In the genomic region with DNA sequence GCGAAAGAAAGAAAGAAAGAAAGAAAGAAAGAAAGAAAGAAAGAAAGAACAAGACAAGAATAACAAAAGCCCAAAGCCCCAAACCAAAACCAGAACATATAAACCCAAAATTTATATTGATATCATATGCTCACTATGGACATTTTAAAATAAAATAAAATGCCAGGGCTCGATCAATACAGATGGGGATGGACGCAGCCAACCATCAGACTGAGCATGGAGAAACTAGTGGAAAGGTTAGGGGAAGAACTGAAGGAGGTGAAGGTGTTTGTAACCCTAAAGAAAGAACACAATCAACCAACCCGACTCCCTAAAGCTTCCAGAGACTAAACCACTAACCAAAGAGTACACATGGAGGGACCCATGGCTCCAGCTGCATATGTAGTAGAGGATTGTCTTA, we compare ENCODE assay signal across 20 mouse cellular contexts. TPM values are rescaled to one million over a fixed set of nuclear protein-coding genes. Genes with fewer than 3 reads are reported as not detected.
DNase-seq lines count a peak whose midpoint lies in the region; ATAC-seq lines count a peak whose summit lies in the region.
"Had no signal": no experiment of that assay in that cellular context is flagged by ENCODE, and none has a peak within 500 bp of the region (broad histone marks: within the 10 kb centered on the region; RNA-seq: fewer than 3 reads in every experiment).

No protein-coding gene starts in this region.

- no peak for DNase-seq in forebrain, embryonic 11.5 days (ENCODE audit: low spot score)
- no peak for DNase-seq in kidney, adult 18-20 months
- DNase-seq in midbrain, embryonic 10.5 days (ENCODE audit: low spot score) = no peak
- DNase-seq: adrenal gland, adult 8-10 months; cerebellum, adult 2 months; gastrocnemius, postnatal 36 days; heart, adult 11 months had no signal

- no peaks in the 10 kb centered on the region for H3K36me3 ChIP-seq in forebrain, embryonic 11.5 days (ENCODE audit: control insufficient read depth, insufficient read depth, low read length)
- no peaks in the 10 kb centered on the region for H3K36me3 ChIP-seq in forebrain, embryonic 15.5 days
- H3K36me3 ChIP-seq in kidney, embryonic 16.5 days (ENCODE audit: insufficient read depth, low read length) = no peaks in the 10 kb centered on the region
- H3K36me3 ChIP-seq in midbrain, embryonic 12.5 days = no peaks in the 10 kb centered on the region
- H3K36me3 ChIP-seq in midbrain, embryonic 10.5 days = no peaks in the 10 kb centered on the region
- no peaks in the 10 kb centered on the region for H3K36me3 ChIP-seq in neural tube, embryonic 14.5 days (ENCODE audit: control insufficient read depth, insufficient read depth, low read length)
- H3K36me3 ChIP-seq in neural tube, embryonic 15.5 days = no peaks in the 10 kb centered on the region
- H3K36me3 ChIP-seq: embryonic facial prominence, embryonic 10.5 days; G1E; heart, embryonic 13.5 days; hindbrain, embryonic 15.5 days had no signal

- H3K4me3 ChIP-seq in forebrain, embryonic 11.5 days (ENCODE audit: low read depth, low read length) = no peak overlapping the region
- H3K4me3 ChIP-seq in forebrain, embryonic 15.5 days = no peak overlapping the region
- no peak overlapping the region for H3K4me3 ChIP-seq in kidney, embryonic 16.5 days (ENCODE audit: low read length)
- no peak overlapping the region for H3K4me3 ChIP-seq in midbrain, embryonic 12.5 days
- no peak overlapping the region for H3K4me3 ChIP-seq in midbrain, embryonic 10.5 days
- H3K4me3 ChIP-seq in neural tube, embryonic 14.5 days (ENCODE audit: low read depth, low read length) = no peak overlapping the region
- no peak overlapping the region for H3K4me3 ChIP-seq in neural tube, embryonic 15.5 days (replicated peaks)

- no peak overlapping the region for H3K27ac ChIP-seq in forebrain, embryonic 11.5 days (ENCODE audit: low read depth, low read length)
- H3K27ac ChIP-seq in forebrain, embryonic 15.5 days (replicated peaks) = no peak overlapping the region
- H3K27ac ChIP-seq in kidney, embryonic 16.5 days (ENCODE audit: low read length) = no peak overlapping the region
- no peak overlapping the region for H3K27ac ChIP-seq in midbrain, embryonic 12.5 days (replicated peaks)
- no peak overlapping the region for H3K27ac ChIP-seq in midbrain, embryonic 10.5 days (replicated peaks)
- no peak overlapping the region for H3K27ac ChIP-seq in neural tube, embryonic 14.5 days (ENCODE audit: low read depth, low read length)
- no peak overlapping the region for H3K27ac ChIP-seq in neural tube, embryonic 15.5 days (replicated peaks)

- no peaks in the 10 kb centered on the region for H3K27me3 ChIP-seq in forebrain, embryonic 11.5 days (ENCODE audit: control insufficient read depth, insufficient read depth, low read length)
- H3K27me3 ChIP-seq in forebrain, embryonic 15.5 days = no peaks in the 10 kb centered on the region
- no peaks in the 10 kb centered on the region for H3K27me3 ChIP-seq in kidney, embryonic 16.5 days (ENCODE audit: insufficient read depth, low read length)
- no peaks in the 10 kb centered on the region for H3K27me3 ChIP-seq in midbrain, embryonic 12.5 days
- H3K27me3 ChIP-seq in midbrain, embryonic 10.5 days (ENCODE audit: low read depth, poor library complexity, severe bottlenecking) = no peaks in the 10 kb centered on the region
- no peaks in the 10 kb centered on the region for H3K27me3 ChIP-seq in neural tube, embryonic 14.5 days (ENCODE audit: control insufficient read depth, insufficient read depth, low read length)
- H3K27me3 ChIP-seq in neural tube, embryonic 15.5 days (replicated peaks) = no peaks in the 10 kb centered on the region
- H3K27me3 ChIP-seq: heart, embryonic 13.5 days; hindbrain, embryonic 15.5 days had no signal

- ATAC-seq in forebrain, embryonic 11.5 days (replicated peaks; ENCODE audit: low FRiP score) = peak; percentile 34; the same call in 1 of the 2 replicates
- no peak for ATAC-seq in forebrain, embryonic 15.5 days (replicated peaks)
- ATAC-seq in kidney, embryonic 16.5 days (ENCODE audit: low FRiP score, low TSS enrichment) = peak; percentile 35; the same call in 1 of the 2 replicates
- 0 out of 2 replicates have a peak, but pooled peaks have one; percentile 10 for ATAC-seq in midbrain, embryonic 12.5 days (ENCODE audit: low FRiP score, low read depth)
- 0 out of 2 replicates have a peak, but pooled peaks have one; percentile 22 for ATAC-seq in neural tube, embryonic 14.5 days (ENCODE audit: low read depth)
- ATAC-seq in neural tube, embryonic 15.5 days (ENCODE audit: low FRiP score) = no peak

- H3K4me2 ChIP-seq in forebrain, embryonic 11.5 days (ENCODE audit: low read depth, low read length, severe bottlenecking) = no peak overlapping the region
- no peak overlapping the region for H3K4me2 ChIP-seq in forebrain, embryonic 15.5 days (replicated peaks)
- H3K4me2 ChIP-seq in kidney, embryonic 16.5 days (replicated peaks; ENCODE audit: low read depth, low read length) = no peak overlapping the region
- H3K4me2 ChIP-seq in midbrain, embryonic 12.5 days (replicated peaks) = no peak overlapping the region
- H3K4me2 ChIP-seq in neural tube, embryonic 14.5 days (ENCODE audit: low read depth, low read length) = no peak overlapping the region
- H3K4me2 ChIP-seq in neural tube, embryonic 15.5 days = no peak overlapping the region

- WGBS in forebrain, embryonic 11.5 days = 61% methylated on average over 4 of the region's 4 CpGs
- 73% methylated on average over 4 of the region's 4 CpGs for WGBS in forebrain, embryonic 15.5 days
- WGBS in kidney, embryonic 16.5 days = 71% methylated on average over 4 of the region's 4 CpGs
- 63% methylated on average over 4 of the region's 4 CpGs for WGBS in midbrain, embryonic 12.5 days
- WGBS in midbrain, embryonic 10.5 days = 62% methylated on average over 4 of the region's 4 CpGs
- WGBS in neural tube, embryonic 14.5 days = 60% methylated on average over 4 of the region's 4 CpGs
- WGBS in neural tube, embryonic 15.5 days = 61% methylated on average over 4 of the region's 4 CpGs

- H3K4me1 ChIP-seq in forebrain, embryonic 11.5 days (replicated peaks; ENCODE audit: control insufficient read depth, insufficient read depth, low read length) = no peaks in the 10 kb centered on the region
- peaks cover 4% of the 10 kb centered on the region for H3K4me1 ChIP-seq in forebrain, embryonic 15.5 days
- 0 out of 2 replicates have a peak, but pooled peaks cover 4% of the 10 kb centered on the region for H3K4me1 ChIP-seq in kidney, embryonic 16.5 days (ENCODE audit: insufficient read depth, low read length)
- H3K4me1 ChIP-seq in midbrain, embryonic 12.5 days = peaks cover 4% of the 10 kb centered on the region; the same call in 1 of the 2 replicates
- H3K4me1 ChIP-seq in midbrain, embryonic 10.5 days = peaks cover 7% of the 10 kb centered on the region
- no peaks in the 10 kb centered on the region; the same call in 1 of the 2 replicates for H3K4me1 ChIP-seq in neural tube, embryonic 14.5 days (ENCODE audit: control insufficient read depth, insufficient read depth, low read length)
- H3K4me1 ChIP-seq in neural tube, embryonic 15.5 days = peaks cover 4% of the 10 kb centered on the region

- peaks cover 2% of the 10 kb centered on the region; the same call in 1 of the 2 replicates for H3K9me3 ChIP-seq in forebrain, embryonic 11.5 days (ENCODE audit: control insufficient read depth, low read length)
- no peaks in the 10 kb centered on the region for H3K9me3 ChIP-seq in forebrain, embryonic 15.5 days
- H3K9me3 ChIP-seq in kidney, embryonic 16.5 days (ENCODE audit: low read length) = no peaks in the 10 kb centered on the region
- no peaks in the 10 kb centered on the region for H3K9me3 ChIP-seq in midbrain, embryonic 12.5 days
- peaks cover 5% of the 10 kb centered on the region; the same call in 1 of the 2 replicates for H3K9me3 ChIP-seq in midbrain, embryonic 10.5 days (replicated peaks)
- H3K9me3 ChIP-seq in neural tube, embryonic 14.5 days (ENCODE audit: control insufficient read depth, low read length) = no peaks in the 10 kb centered on the region
- H3K9me3 ChIP-seq in neural tube, embryonic 15.5 days (replicated peaks) = no peaks in the 10 kb centered on the region
- H3K9me3 ChIP-seq: heart, embryonic 13.5 days; hindbrain, embryonic 15.5 days had no signal

- H3K9ac ChIP-seq in forebrain, embryonic 11.5 days (ENCODE audit: low read length) = no peak overlapping the region
- no peak overlapping the region for H3K9ac ChIP-seq in forebrain, embryonic 15.5 days (replicated peaks)
- H3K9ac ChIP-seq in kidney, embryonic 16.5 days (replicated peaks; ENCODE audit: low read length) = no peak overlapping the region
- H3K9ac ChIP-seq in midbrain, embryonic 12.5 days (replicated peaks) = no peak overlapping the region
- no peak overlapping the region for H3K9ac ChIP-seq in neural tube, embryonic 14.5 days (replicated peaks; ENCODE audit: low read depth, low read length)
- no peak overlapping the region for H3K9ac ChIP-seq in neural tube, embryonic 15.5 days (replicated peaks)
- H3K9ac ChIP-seq: hindbrain, embryonic 15.5 days had no signal

RNA-seq across cellular contexts. Expression of gene Mrgprb5, which starts 36.1 kb away (rescaled TPM):
- polyA plus RNA-seq in forebrain, embryonic 11.5 days (2014; fragmentation: Nextera tagmentation; extraction: Ambion mirVana) = not detected in 2 replicates
- not detected in 2 replicates for polyA plus RNA-seq in forebrain, embryonic 15.5 days (2015; fragmentation: Nextera tagmentation; extraction: Ambion mirVana)
- polyA plus RNA-seq in kidney, embryonic 16.5 days (2015; fragmentation: Nextera tagmentation; extraction: Ambion mirVana) = not detected in 2 replicates
- polyA plus RNA-seq in midbrain, embryonic 12.5 days (2016; fragmentation: Nextera tagmentation; extraction: Ambion mirVana) = not detected in 2 replicates
- not detected in 2 replicates for polyA plus RNA-seq in midbrain, embryonic 10.5 days (2016; fragmentation: Nextera tagmentation; extraction: Ambion mirVana)
- polyA plus RNA-seq in neural tube, embryonic 14.5 days (2014; fragmentation: Nextera tagmentation; extraction: Ambion mirVana) = not detected in 2 replicates
- not detected in 2 replicates for polyA plus RNA-seq in neural tube, embryonic 15.5 days (2015; fragmentation: Nextera tagmentation; extraction: Ambion mirVana)
- polyA plus RNA-seq: CD4-positive, CD25-positive, alpha-beta regulatory T cell, adult 4 months; cerebellum, adult 2 months; embryonic facial prominence, embryonic 10.5 days; embryonic facial prominence, embryonic 14.5 days; forebrain, embryonic 14.5 days; G1E; heart, embryonic 13.5 days; heart, postnatal 0 days; hindbrain, embryonic 15.5 days had no signal

Comparison
In these comparisons a context has a peak if more than half of its experiments do, and no peak if none do; other contexts are left out.
1. ATAC-seq: peak in forebrain, embryonic 11.5 days (single experiment), kidney, embryonic 16.5 days (single experiment), midbrain, embryonic 12.5 days (single experiment) and neural tube, embryonic 14.5 days (single experiment); none in forebrain, embryonic 15.5 days (single experiment) and neural tube, embryonic 15.5 days (single experiment).